Mouse (Mus musculus): ENCODE data around the gene Nipal1. TPM values are rescaled to one million over a fixed set of nuclear protein-coding genes. Genes with fewer than 3 reads are reported as not detected.

Nipal1 gene
- polyA plus RNA-seq (2012): not detected in 2 replicates

DNA sequence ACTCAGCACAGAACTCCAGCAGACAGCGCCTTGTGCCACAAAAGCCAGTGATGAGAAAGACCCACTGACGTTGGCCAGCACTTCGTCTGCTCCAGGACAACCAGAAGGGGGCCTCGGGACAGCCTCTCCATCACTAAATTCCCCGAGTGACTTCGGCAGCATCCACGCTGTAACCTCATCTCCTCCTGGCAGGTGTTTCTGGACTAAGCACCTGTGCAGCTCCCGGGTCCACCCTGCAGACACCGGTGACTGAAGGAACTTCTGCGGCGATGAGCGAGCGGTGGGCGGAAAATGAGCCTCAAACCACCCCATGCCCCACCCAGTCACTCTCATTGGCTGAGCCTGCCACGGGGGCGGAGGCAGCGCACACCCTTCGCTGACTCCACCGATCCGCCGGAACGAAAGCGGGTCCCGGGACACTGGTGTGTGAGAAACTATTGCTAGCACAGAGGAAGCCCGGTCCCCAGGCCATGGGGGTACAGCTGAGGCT is at the start of gene Nipal1:
Nipal1 (plus strand) TSS at position 378 of the 490 bp plus-strand sequence.
- no peak for TF ChIP-seq GATA1 (IDR thresholded peaks at IDR 0.05; ENCODE audit: low read length)

DNA sequence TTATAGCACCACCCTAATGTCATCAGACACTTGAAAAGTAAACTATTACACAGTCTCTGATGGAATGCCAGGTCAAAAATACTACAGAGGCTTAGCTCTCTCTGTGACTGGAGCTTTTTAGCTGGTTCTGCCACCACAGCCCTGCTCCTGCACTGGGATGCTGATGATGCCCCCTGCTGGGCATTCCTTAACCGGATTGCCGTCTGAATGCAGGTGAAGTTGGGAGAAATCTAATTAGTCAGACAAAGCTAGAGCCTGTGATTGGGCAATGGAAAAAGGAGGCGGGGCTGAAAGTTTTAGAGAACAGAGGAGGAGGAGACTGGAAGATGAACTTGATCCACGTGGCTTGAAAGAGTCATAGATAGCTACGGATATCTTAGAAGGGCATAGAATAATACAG is 46.6 kb upstream of the Nipal1 start:
- no peak for TF ChIP-seq GATA1 (IDR thresholded peaks at IDR 0.05; ENCODE audit: low read length)

DNA sequence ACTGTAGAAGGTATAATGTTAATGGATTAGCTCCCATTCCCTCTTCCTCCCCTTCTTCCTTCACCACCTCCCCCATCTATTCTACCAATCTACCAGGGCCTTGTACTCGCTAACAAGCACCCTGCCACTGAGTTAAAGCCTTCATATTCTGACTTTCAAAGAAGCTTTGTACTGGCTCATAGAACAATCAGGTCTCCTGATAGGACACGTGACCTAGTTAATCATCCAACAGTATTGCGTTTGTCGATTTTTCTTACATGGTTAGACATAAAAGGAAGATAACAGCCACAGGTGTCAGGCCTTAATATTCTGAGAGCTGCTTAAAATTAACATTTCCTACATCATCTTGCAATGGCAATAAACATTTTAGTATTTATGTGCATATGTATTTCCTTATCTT is 44.5 kb upstream of the Nipal1 start:
- no peak for TF ChIP-seq GATA1 (IDR thresholded peaks at IDR 0.05; ENCODE audit: low read length)

DNA sequence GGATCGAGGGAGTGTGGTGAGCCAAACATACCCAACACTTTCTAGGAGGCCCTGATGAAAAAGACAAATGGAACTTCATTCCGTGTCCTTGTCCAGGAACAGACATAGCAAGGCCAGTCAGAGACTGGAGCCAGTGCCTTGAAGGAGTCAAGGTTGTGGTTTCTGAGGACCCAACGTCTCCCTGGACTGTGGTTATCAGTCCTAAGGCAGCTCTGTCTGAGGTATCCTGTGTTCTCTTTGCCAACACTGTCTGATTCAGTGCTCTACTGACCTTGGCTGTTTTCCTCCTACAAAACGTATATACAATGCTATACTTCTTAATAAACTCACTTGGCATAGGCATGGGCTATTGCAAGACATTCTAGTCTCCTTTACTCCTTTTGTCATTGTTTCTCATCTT is 30.2 kb upstream of the Nipal1 start:
- TF ChIP-seq GATA1 (IDR thresholded peaks at IDR 0.05; ENCODE audit: low read length): no peak

DNA sequence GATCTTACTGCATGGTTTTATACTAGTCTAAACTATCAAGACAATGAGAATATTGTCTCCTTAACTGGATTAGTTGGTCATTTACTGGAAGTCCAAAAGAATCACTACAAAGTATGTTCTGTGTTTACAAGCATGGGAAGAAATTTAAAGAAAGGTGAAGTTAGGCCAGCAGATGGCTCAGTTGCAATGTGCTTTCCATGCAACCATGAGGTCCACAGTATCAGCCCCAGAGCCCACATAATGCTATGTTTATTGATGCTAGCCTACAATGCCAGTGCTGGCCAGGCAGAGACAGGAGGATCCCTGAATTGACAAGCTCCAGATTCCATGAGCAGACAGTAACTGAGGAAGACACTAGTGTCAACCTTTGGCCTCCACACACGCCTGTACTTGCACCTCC is 26.6 kb upstream of the Nipal1 start:
- no peak for TF ChIP-seq GATA1 (IDR thresholded peaks at IDR 0.05; ENCODE audit: low read length)

DNA sequence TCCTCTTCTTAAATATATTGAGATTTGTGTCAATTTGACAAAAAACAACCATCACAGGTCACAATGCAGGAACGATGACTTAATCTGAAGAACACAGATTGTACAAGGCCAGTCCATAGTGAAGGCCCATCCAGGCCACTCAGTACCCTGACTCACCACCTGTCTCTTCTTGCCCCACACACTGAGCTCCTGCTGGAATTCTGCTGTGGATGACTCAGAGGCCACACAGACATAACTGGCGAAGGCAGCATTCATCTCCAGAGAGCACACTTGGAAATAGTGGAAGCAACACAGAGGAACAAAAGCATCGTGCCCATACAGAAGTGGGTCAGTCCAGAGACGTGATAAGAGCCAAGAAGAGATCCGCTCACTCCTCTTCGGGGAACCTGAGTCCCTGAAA is 17.6 kb upstream of the Nipal1 start:
- TF ChIP-seq GATA1 (IDR thresholded peaks at IDR 0.05; ENCODE audit: low read length): no peak

DNA sequence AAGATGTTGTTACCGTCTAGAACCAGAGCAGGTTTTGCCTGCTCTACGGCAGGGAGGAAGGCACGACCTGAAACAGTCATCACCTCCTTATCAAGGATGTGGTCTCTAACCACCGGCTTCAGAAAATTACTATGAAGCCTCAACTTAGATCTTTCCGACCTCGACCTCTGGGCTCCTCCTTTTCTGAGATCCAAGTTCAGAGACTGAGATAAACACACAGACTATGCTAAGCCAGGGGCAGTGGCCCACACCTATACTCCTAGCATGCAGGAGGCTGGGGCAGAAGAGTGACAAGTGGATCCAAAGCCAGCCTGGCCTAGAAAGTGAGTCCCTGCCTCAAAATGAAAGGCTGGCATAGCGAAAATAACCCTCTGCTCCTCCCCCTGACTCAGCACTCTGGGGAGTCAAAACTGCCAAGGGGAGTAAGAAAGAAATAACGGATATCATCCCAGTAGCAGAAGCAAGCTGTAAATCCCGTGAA is 12.8 kb upstream of the Nipal1 start:
- TF ChIP-seq GATA1 (IDR thresholded peaks at IDR 0.05; ENCODE audit: low read length): no peak

DNA sequence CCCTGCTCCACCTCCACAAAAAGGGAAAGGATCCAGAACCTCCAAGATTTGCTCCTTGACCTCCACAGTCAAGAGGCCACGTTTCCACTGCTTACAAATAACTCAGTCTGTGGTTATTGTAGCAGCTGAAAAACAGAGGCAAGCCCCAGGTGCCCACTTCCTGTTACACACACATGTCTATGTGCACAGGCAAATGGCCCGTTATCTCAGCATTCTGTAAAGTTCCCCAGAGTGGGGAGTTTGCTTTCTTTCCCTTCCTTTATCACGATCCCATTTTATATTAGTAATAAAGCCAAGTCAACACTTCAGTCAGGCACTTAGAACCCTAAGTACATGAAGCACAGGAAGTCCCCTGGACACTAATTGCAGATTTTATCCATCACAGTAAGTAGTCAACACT is 11.5 kb upstream of the Nipal1 start:
- no peak for TF ChIP-seq GATA1 (IDR thresholded peaks at IDR 0.05; ENCODE audit: low read length)

DNA sequence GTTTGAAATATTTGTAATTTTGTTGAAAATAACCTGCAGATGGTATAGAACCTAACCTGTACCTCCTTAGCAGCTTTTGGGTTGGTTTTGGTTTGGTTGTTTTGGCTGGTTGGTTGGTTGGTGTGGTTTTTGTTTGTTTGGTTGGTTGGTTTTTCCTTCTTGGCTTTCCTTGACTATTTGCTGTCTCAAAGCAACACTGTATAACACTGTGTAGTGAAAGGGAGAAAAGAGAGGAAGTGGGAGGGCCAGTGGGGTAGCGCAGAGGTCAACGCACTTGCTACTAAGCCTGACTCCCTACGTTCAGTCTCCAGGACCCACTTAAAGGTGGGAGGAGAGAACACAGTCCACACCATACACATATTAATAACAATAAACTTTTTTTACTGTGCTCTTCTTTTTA is 11.0 kb upstream of the Nipal1 start:
- no peak for TF ChIP-seq GATA1 (IDR thresholded peaks at IDR 0.05; ENCODE audit: low read length)

DNA sequence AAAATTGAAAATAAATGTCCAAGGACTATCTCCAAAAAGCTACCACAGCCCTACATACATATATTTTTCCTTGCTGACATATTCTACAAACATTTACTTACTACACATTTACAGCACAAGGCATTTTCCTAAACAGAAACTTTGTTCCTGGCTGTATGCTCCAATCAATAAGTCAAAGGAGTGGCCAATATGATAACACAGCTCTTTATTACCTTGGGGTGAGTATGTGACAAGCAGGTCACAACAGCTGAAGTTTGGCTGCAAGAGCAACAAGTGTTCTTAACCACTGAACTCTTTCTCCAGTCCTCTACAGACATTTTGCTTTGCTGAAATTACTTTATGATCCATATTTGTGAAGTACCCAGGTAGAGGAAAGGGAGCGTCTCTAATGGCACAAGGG is 7.5 kb upstream of the Nipal1 start:
- no peak for TF ChIP-seq GATA1 (IDR thresholded peaks at IDR 0.05; ENCODE audit: low read length)

DNA sequence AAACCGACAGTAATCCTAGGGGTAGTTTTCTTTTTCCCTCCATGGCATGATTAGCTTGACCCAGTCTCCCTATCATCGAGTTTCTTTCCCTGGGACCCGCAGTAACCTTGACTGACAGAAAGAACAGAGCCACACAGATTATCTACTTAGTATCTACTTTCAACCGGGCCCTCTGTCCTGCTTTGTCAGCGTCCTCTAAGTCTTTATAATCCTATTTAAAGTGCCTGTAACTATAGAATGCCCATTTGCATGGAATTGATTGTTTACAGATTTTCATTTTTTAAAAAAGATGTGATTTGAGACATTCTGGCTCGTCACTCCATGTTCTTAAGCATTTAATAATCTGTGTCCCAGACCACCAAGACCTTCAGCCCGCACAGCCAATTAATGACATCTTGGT is 3.9 kb upstream of the Nipal1 start:
- TF ChIP-seq GATA1 (IDR thresholded peaks at IDR 0.05; ENCODE audit: low read length): no peak

DNA sequence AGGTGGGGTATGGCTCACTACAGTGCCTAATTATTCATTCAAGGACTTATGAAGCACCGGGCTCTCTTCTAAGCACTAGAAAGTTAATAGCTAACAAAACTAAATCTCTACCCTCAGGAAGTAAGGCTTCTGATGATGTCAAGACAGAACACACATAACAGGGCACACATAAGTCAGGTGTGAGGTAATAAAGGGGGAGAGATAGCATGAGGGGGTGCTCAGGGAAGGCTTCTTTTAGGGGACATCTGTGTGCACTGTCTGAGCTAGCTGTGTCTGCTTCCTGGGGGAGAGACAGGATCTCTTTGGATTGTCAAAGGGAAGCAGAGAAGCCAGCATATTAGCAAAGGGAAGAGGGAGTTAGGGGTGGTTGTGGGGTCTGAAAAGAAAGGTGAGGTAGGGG is 3.4 kb upstream of the Nipal1 start, which contains the start of gene Cnga1:
Cnga1 (minus strand) TSS at position 101 of the 400 bp plus-strand sequence.
- no peak for TF ChIP-seq GATA1 (IDR thresholded peaks at IDR 0.05; ENCODE audit: low read length)

DNA sequence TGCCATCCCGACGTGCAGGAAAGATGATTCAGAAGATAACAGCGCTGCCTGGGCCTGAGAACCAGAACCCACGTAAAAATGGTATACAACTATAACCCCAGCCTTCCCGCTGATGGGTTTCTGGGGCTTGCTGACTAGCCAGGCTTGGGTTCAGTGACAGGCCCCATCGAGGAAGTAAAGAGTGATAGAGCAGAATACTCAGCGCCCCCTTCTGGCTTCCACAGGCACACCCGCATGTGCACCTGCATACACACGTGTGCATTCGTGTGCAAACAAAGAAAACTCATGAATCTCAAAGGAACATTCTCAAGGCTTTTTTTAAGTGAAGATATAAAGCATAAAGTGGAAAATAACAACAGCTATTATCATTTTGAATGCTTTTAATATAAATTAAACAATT is 1.5 kb upstream of the Nipal1 start:
- no peak for TF ChIP-seq GATA1 (IDR thresholded peaks at IDR 0.05; ENCODE audit: low read length)

DNA sequence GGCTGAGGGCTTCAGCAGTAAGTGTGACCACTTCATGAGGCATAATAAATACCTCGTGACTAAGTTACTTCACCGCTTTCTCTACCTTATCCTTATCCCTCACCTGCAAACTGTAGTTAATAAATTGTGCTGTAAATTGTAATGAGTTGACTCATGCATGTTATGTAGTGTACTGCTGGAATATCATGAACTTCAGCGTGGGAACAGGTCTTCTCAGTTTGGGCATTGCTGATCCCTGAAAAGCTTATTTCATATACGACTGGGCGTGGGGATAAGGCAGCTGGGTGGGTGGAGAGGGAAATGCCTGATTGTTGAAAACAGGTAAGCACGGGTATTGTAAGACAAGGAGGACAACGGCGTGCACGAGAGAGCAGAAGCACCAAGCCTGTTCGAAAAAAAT is 599 bp upstream of the Nipal1 start:
- TF ChIP-seq GATA1 (IDR thresholded peaks at IDR 0.05; ENCODE audit: low read length): no peak

DNA sequence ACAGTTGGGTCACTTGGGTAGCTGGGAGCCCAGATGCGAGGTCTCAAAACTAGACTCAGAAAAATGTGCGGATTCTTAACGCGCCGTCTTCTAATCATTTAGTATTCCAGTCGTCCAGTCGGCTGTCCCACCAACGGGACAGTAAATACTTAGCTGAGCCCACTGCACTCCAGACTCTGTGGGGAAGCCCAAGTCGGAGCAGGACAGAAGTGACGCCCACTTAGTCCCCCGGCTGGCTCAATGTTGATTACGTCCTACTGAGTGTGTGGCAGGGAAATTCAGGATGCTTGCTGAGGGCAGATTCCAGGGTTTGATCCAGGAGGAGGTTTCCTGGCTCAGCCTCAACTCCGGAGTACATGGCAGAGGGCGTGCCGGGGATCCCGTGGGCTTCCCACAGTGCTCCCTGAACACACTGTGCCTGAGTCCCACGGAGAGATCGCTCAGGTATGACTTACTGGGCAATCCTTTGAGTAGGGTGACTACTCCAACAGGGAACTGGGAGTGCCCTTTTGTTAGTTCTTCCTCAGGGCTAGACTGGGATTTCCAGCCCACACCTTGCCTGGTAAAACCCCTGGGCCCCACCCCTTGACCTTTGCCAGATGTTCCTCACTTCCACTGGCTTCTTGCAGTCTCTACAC is 482 bp downstream of the Nipal1 start:
- TF ChIP-seq GATA1 (IDR thresholded peaks at IDR 0.05; ENCODE audit: low read length): no peak

DNA sequence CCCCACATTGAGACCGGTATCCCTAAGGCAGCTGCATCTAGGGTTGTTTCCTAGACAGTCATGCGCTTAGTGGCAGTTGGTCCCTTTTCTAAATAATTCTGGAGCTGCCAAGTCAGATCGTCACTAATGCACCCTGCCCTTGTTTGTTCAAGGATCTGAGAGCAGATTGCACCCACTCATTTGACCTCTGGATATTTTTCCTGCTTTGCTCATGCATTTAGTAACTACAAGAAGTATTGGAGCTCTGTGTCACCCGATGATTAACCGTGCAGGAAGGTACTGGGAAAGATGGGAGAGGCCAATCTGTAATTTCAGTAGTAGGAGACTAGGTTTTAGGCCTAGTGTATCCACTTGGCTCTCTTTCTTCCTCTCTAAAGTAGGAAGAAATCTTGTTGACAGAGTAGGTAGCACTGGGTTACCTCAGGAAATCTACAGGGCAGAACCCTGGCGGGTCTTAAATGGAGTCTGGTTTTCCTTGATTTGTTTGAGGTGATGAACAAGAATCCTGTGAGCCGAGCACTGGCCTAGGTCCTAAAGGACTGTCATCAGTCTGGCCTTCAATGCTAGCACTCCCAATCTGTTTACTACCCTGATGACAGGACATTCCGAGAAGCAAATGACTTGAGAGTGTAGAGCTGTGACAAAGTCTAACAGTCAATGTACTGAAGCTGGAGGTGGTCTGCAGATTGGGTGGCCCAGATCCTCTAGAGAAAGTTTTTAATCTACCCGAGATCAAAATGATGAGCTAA is 1.6 kb downstream of the Nipal1 start:
- no peak for TF ChIP-seq GATA1 (IDR thresholded peaks at IDR 0.05; ENCODE audit: low read length)

Measured in G1E-ER4 (cell line).